Mouse (Mus musculus): ENCODE data around the gene Gltp. TPM values are rescaled to one million over a fixed set of nuclear protein-coding genes. Genes with fewer than 3 reads are reported as not detected.

Gltp gene
- total RNA-seq, 2 experiments from 2014 or later, result 7.2 to 8.7 TPM

Small RNAs within 50 kb of the gene (microRNA-seq; reads per million reads assigned to microRNA genes)
- not detected for gene Mir7028

Other genes with a start within 250 kb of the Gltp start
- gene Mmab, start 246.9 kb downstream of the Gltp start, total RNA-seq (2021), result 10 to 100 TPM; 19.2 to 19.4 TPM
- 1 to 10 TPM; 8.4 to 9.4 TPM for gene Mvk, start 246.7 kb downstream of the Gltp start, total RNA-seq (2021)
- under 1 TPM; 0.33 to 0.66 TPM for gene Fam222a, start 123.0 kb downstream of the Gltp start, total RNA-seq (2021)
- 1 to 10 TPM; 1.8 to 2.1 TPM for gene Trpv4, start 32.6 kb downstream of the Gltp start, total RNA-seq (2021)
- 1 to 10 TPM; 2.3 to 2.9 TPM for gene Tchp, start 16.8 kb upstream of the Gltp start, total RNA-seq (2021)
- 10 to 100 TPM; 16.1 to 17.3 TPM for gene Ankrd13a, start 83.7 kb upstream of the Gltp start, total RNA-seq (2021)
- 10 to 100 TPM; 13.3 to 16.2 TPM for gene Git2, start 84.5 kb upstream of the Gltp start, total RNA-seq (2021)
- gene 1500011B03Rik, start 132.5 kb upstream of the Gltp start, total RNA-seq (2021), result 1 to 10 TPM; 3.4 to 4.0 TPM
- not detected for gene 4930519G04Rik, start 162.7 kb upstream of the Gltp start, total RNA-seq (2021)
- not detected for gene Gm9936, start 167.7 kb upstream of the Gltp start, total RNA-seq (2021)
- gene Oasl2, start 206.0 kb upstream of the Gltp start, total RNA-seq (2021), result 1 to 10 TPM in 1 of 2 experiments, under 1 TPM in 1; 0.43 to 1.3 TPM
- gene Oasl1, start 232.3 kb upstream of the Gltp start, total RNA-seq (2021), result under 1 TPM in 1 of 2 experiments, not detected in 1; 0.31 TPM